Mouse (Mus musculus): ENCODE results near the gene Tpbg.
"Not testable (repeated sequence)": the region's sequence is repeated elsewhere in the genome, so short reads cannot be mapped to it uniquely, and the experiment has no call there.

The Tpbg gene

DNA sequence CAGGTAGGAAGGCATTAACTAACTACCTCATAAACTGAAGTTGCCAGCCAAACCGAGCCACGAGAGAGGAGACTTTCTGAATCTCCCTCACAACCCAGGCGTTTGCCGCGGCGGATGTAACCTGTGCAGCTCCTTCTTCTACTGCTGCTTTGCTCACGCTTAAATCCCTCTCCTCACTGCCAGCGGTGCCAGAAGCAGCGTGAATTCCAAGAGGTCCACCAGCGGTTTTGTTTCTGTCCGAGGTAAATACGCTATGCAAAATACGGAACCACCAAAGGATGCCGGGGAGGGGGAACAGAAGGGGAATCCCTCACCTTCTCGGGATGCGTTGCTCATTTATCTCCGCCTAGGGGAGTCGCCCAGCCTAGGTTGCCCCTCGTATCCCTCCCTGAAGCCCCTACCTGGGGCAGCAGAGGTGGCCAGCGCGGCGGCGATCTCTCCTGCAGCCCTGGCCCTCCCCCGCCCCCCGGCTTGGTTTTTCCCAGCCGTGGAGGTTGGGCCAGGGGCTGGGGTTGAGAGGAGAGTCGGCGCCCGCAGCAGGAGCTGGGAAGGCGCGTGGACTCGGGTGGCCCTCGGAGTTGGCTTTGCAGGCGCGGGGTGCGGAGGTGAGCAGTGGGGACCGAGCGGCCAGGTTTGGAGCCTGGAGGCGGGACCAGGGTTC is at the start of gene Tpbg:
Tpbg (plus strand) TSS at position 30 of the 661 bp plus-strand sequence.
- DNase-seq (ENCODE audit: low spot score), result peak; percentile 74

GRCm38 (mm10) chr9:85801986-85802385 is 40.2 kb upstream of the Tpbg start:
- DNase-seq (ENCODE audit: low spot score), result not testable (repeated sequence)

- no peak for DNase-seq (ENCODE audit: low spot score)
Observed at GRCm38 (mm10) chr9:85802563-85802962, 39.6 kb upstream of the Tpbg start.

- DNase-seq (ENCODE audit: low spot score), result no peak
Observed at GRCm38 (mm10) chr9:85806411-85806810, 35.8 kb upstream of the Tpbg start.

DNA sequence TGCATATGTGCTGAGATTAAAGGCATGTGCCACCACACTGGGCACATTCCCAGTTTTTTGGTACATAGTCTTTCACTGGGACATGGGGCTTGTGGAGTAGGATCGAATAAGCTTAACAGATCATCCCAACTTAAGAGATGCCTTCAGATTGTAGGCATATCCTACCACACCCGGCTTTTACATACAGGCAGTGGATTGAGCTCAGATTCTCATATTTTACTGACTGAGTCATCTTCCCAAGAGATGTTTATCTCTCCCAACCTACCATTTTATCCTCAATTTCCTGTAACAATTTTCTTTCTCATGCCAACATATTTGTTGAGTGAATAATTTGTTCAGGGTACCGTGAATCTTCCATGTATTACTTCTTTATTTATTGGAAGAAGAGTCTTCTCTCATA is 32.9 kb upstream of the Tpbg start:
- no peak for DNase-seq (ENCODE audit: low spot score)

GRCm38 (mm10) chr9:85820829-85821228 is 21.4 kb upstream of the Tpbg start:
- DNase-seq (ENCODE audit: low spot score), result no peak

DNA sequence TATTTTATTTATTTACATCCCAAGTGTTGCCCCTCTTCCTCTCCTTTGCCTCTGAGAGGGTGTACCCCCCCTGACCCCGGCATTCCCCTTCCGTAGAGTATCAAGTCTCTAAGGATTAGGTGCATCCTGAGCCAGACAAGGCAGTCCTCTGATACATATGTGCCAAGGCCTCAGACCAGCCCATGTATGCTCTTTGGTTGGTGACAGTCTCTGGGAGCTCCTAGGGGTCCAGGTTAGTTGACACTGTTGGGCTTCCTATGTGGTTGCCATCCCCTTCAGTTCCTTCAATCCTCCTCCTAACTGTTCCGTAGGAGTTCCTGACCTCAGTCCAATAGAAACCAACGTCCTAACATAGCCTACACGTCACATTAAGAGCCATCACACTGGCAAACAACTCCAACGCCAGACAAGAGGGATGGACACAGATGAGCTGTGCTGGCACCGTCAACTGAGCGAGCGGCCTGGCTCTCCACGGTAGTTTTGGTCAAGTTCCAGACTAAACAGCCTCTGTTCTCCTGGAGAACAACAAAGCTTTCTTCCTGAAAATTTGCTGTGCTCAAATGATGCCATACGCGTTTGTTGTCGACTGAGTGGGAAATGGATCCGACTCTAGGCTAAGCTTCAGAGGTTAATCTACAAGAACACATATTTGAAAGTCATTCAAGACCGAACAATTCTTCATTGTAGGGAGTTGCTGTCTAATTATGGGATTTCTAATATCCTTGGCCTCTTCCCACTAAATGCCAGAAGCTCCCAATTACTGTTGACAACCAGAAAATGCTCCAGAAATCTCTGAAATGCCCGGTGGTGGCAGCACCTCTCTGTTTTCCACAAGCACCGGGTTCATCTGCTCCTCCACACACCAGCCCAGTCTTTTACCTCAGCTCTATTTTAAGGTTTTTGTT is 6.4 kb upstream of the Tpbg start:
- DNase-seq (ENCODE audit: low spot score), result no peak

DNA sequence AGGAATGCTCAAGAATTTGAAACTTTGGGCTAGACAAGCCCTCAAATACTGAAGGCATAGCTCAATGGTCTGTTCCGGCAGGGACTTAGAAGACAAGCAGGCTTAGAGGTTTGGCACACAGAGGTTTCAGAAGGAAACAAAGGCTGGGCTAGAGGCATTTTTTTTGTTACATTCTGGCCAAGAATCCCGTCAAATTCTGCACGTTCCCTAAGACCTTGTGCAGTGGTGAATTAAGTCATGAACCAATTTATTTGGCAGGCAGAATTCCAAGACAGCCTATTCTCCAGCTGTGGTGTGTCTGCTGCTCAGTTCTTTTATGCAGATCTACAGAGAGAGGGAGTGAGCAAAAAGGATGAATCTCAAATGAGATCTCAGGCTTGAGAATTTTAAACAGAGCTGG is 2.6 kb upstream of the Tpbg start:
- no peak for DNase-seq (ENCODE audit: low spot score)

DNA sequence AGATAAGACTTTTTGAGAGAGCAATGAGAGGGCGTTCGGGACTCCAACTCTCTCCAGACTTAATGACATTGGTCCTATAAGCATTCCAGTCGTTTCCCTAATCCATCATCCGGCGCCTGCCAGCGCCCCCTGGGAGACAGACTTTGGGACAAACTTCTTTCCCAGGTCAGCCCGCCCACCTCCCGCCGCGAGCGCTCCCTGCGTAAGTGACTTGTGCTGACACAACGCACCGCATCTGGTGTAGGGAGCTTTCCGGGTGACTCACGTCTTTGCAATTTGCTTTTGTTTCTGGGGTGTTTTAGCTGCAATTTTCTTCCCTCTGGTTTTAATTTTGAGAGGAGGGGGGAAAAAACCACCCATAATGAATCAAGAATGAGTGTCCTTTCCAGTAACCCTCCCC is 289 bp upstream of the Tpbg start:
- DNase-seq (ENCODE audit: low spot score), result peak; percentile 81

GRCm38 (mm10) chr9:85843031-85843890 is 1.1 kb downstream of the Tpbg start:
- DNase-seq (ENCODE audit: low spot score), result peak; percentile 80

DNA sequence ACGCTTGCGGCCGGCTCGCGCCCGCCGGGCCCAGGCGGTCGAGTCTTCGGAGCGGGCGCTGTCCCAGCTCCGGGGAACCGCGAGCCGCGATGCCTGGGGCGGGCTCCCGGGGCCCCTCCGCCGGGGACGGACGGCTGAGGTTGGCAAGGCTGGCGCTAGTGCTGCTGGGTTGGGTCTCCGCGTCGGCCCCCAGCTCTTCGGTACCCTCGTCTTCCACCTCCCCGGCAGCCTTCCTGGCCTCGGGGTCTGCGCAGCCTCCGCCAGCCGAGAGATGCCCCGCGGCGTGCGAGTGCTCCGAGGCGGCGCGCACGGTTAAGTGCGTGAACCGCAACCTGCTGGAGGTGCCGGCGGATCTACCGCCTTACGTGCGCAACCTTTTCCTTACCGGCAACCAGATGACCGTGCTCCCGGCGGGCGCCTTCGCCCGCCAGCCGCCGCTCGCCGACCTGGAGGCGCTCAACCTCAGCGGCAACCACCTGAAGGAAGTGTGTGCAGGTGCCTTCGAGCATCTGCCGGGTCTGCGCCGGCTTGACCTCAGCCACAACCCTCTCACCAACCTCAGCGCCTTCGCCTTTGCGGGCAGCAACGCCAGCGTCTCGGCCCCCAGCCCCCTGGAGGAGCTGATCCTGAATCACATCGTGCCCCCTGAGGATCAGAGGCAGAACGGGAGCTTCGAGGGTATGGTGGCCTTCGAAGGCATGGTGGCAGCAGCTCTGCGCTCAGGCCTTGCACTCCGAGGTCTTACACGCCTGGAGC is 1.9 kb downstream of the Tpbg start:
- peak; percentile 9 for DNase-seq (ENCODE audit: low spot score)

- DNase-seq (ENCODE audit: low spot score), result no peak
Observed at GRCm38 (mm10) chr9:85844647-85844983, 2.4 kb downstream of the Tpbg start.

DNA sequence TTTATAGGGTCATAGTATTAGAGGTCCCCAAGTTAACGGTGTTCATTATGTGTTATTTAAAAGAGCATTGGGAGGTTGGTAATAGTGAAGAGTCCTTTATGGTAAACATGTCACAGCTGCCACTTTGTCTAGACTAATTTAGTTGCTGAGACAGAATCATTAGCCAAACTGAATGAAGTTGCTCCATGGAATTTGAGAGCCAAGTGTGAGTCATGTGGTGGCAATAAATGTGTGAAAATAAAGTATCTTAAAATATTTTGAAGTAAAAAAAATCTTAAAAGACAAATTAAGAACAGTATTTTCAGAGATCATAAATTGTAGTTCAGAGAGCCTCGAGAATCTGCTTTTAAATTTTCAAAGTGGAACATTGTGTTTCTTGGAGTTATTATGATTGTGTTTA is 4.0 kb downstream of the Tpbg start:
- DNase-seq (ENCODE audit: low spot score), result no peak

GRCm38 (mm10) chr9:85854780-85855179 is 12.6 kb downstream of the Tpbg start:
- no peak for DNase-seq (ENCODE audit: low spot score)

DNA sequence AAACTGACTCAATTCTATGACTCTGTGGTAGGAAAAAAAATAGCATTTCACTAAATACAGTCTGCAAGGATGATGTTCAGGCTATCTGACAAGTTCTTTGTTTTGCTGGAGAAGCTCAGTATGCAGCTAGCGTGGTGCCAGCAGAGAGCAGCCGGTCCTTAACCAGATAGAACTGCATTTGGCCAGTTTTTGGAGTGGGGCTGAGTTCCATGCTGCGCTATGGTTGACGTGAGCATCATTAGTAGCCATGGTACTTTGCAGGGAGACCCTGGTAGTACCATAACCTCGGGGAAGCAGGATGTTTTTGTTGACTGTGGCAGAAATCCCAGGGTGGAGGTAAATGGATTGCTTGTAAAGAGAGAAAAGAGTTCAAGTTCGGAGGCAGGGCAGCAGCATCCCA is 14.3 kb downstream of the Tpbg start:
- DNase-seq (ENCODE audit: low spot score), result no peak

DNA sequence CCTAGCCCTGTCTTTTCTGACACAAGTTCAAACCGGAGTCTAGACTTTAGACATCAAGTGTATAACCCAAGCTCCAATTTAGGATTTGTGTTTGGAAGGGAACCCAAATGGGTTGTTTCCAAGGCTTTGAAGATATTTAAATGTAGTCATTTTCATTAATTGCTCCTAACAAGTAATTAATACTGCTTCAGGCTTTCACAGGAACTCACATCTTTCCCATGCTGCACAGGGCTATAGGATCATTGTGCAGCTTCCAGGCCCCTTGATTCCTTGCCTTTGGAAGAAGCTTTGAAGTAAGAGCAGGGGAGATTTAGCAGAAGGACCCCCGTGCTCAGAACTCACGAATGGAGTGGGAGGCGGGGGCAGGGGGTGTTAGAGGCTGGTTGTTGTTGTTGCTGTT is 18.9 kb downstream of the Tpbg start:
- no peak for DNase-seq (ENCODE audit: low spot score)

DNA sequence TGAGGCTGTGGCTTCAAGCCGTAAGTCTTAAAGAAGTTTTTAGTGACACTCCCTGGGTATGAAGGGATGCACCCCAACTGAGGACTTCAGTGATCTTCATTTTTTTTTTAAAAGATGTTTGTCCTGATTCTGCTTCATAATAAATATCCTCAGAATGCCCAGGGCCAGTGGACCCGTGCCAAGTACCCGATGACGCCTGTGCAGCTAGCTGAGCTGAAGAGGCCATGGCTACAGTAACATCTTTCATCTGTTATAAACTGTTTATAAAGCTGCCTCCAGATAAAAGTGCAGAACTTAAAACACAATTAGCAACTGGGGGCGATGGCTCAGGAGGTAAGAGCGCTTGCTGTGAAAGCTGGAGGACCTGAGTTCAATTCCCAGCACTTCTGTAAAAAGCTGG is 20.4 kb downstream of the Tpbg start:
- DNase-seq (ENCODE audit: low spot score), result no peak

DNA sequence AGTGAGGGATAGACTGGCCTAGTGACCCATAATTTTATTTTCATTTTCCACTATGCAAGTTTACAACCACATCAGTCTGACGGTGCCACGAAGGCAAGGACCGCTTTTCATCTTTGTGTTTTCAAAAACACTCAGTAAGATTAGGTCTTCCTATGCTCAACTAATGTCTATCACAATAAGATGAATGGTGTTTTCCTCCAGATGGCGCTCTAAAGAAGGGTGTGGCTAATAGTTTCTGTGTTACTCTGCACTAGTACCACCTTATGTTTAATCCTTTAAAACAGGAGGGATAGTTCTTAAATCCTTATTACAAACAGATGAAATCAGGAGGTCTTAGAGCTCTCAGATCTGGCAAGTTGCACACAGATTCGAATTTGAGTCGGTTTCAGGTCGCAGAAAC is 30.7 kb downstream of the Tpbg start:
- no peak for DNase-seq (ENCODE audit: low spot score)

- DNase-seq (ENCODE audit: low spot score), result peak; percentile 4
Observed at GRCm38 (mm10) chr9:85893681-85894080, 51.5 kb downstream of the Tpbg start.
